Comparison of ENCODE assay signal across 7 mouse cellular contexts in genomic region chr13:22006334-22007120, GRCm38 (mm10). TPM values are rescaled to one million over a fixed set of nuclear protein-coding genes. Genes with fewer than 3 reads are reported as not detected.
DNase-seq lines count a peak whose midpoint lies in the region; ATAC-seq and TF ChIP-seq lines count a peak whose summit lies in the region.

No protein-coding gene starts in this region.

- H3K27ac ChIP-seq in MEL (ENCODE audit: control insufficient read depth, low read depth, low read length) = no peak overlapping the region
- H3K27ac ChIP-seq in heart, embryonic 13.5 days (replicated peaks) = no peak overlapping the region

- H3K79me2 ChIP-seq in MEL (ENCODE audit: control insufficient read depth, insufficient read depth, low read length, poor library complexity) = no peaks in the 10 kb centered on the region

- H3K9me3 ChIP-seq in MEL (replicated peaks; ENCODE audit: insufficient read depth, low read length) = no peaks in the 10 kb centered on the region
- no peaks in the 10 kb centered on the region for H3K9me3 ChIP-seq in heart, embryonic 13.5 days

- H3K27me3 ChIP-seq in MEL (ENCODE audit: control insufficient read depth in 1 of 2, insufficient read depth in 2 of 2, low read length in 2 of 2) = peaks cover 2 to 10% of the 10 kb centered on the region in 2 experiments; a peak in 3 of 4 replicates
- peaks cover 98% of the 10 kb centered on the region for H3K27me3 ChIP-seq in heart, embryonic 13.5 days (replicated peaks)
- H3K27me3 ChIP-seq in splenic B cell, adult 2 months (ENCODE audit: control insufficient read depth, insufficient read depth, low read length, poor library complexity, severe bottlenecking) = no peaks in the 10 kb centered on the region

- WGBS in heart, embryonic 13.5 days = 1% methylated on average over 38 of the region's 38 CpGs

- H3K4me1 ChIP-seq in MEL (ENCODE audit: control insufficient read depth in 1 of 2, insufficient read depth in 2 of 2, low read length in 2 of 2) = peaks cover 0 to 13% of the 10 kb centered on the region in 2 experiments; a peak in 2 of 4 replicates
- peaks cover 19% of the 10 kb centered on the region for H3K4me1 ChIP-seq in heart, embryonic 13.5 days

- DNase-seq in MEL (ENCODE audit: low read depth, low spot score) = peak; percentile 72
- peak; percentile 58 for DNase-seq in brain, embryonic 14.5 days (ENCODE audit: low read depth)
- peak; percentile 72 to 79 for DNase-seq in kidney, postnatal 4 days
- peak; percentile 77 for DNase-seq in splenic B cell, adult 2 months (ENCODE audit: low read depth, low spot score)
- no peak for DNase-seq in layer of hippocampus, adult 9-10 months (ENCODE audit: low spot score)

- no peak for TF ChIP-seq RAD21 in MEL (IDR thresholded peaks at IDR 0.05; ENCODE audit: low read depth, low read length)

- peak overlapping the region; percentile 51 to 77 for H3K4me3 ChIP-seq in MEL (ENCODE audit: control insufficient read depth in 1 of 2, insufficient read depth in 1 of 2, low read depth in 2 of 2, low read length in 2 of 2)
- H3K4me3 ChIP-seq in heart, embryonic 13.5 days = peak overlapping the region; percentile 70

- H3K4me2 ChIP-seq in heart, embryonic 13.5 days = peak overlapping the region; percentile 98

- no peak for TF ChIP-seq POLR2A in MEL (IDR thresholded peaks at IDR 0.05; ENCODE audit: control insufficient read depth in 1 of 2, insufficient read depth in 1 of 2, low read depth in 1 of 2, low read length in 2 of 2, poor library complexity in 1 of 2)
- no peak for TF ChIP-seq POLR2A in brain, embryonic 14.5 days (IDR thresholded peaks at IDR 0.05; ENCODE audit: borderline replicate concordance, extremely low read depth, insufficient read depth, insufficient read length, poor library complexity, severe bottlenecking)

- H3K9ac ChIP-seq in MEL (ENCODE audit: control insufficient read depth, low read depth, low read length, poor library complexity, severe bottlenecking) = peak overlapping the region; percentile 36
- peak overlapping the region; percentile 78 for H3K9ac ChIP-seq in heart, embryonic 13.5 days

- no peak for TF ChIP-seq EP300 in MEL (IDR thresholded peaks at IDR 0.05; ENCODE audit: low read depth in 1 of 2, low read length in 2 of 2)

- H3K36me3 ChIP-seq in MEL (ENCODE audit: control insufficient read depth in 1 of 2, insufficient read depth in 2 of 2, low read length in 2 of 2) = peaks cover 0 to 7% of the 10 kb centered on the region in 2 experiments; a peak in 2 of 4 replicates
- no peaks in the 10 kb centered on the region for H3K36me3 ChIP-seq in heart, embryonic 13.5 days
- no peaks in the 10 kb centered on the region for H3K36me3 ChIP-seq in splenic B cell, adult 2 months (ENCODE audit: control insufficient read depth, insufficient read depth, low read length, poor library complexity, severe bottlenecking)

- no peak; the same call in 1 of the 2 replicates for ATAC-seq in heart, embryonic 13.5 days (ENCODE audit: extremely low read depth, insufficient number of reproducible peaks, low FRiP score, low TSS enrichment)
- peak; percentile 60 for ATAC-seq in megakaryocyte-erythroid progenitor cell, adult 5-6 weeks (replicated peaks; ENCODE audit: low FRiP score, low TSS enrichment, poor library complexity, severe bottlenecking)

- no peak for TF ChIP-seq CTCF in MEL (IDR thresholded peaks at IDR 0.05 in 2 of 3, conservative IDR thresholded peaks at IDR 0.05 in 1 of 3; ENCODE audit: control insufficient read depth in 1 of 3, insufficient read depth in 1 of 3, low read depth in 2 of 3, low read length in 3 of 3, poor library complexity in 1 of 3, severe bottlenecking in 1 of 3)
- TF ChIP-seq CTCF in brain, embryonic 14.5 days (IDR thresholded peaks at IDR 0.05; ENCODE audit: borderline replicate concordance, extremely low read depth, insufficient read depth, insufficient read length) = no peak

TF ChIP-seq in MEL, 35 proteins besides CTCF, POLR2A, EP300 and RAD21:
- TF ChIP-seq MXI1 (IDR thresholded peaks at IDR 0.05; ENCODE audit: low read depth, low read length) (no peak), SIN3A (IDR thresholded peaks at IDR 0.05; ENCODE audit: low read length) (no peak), UBTF (IDR thresholded peaks at IDR 0.05; ENCODE audit: borderline replicate concordance, insufficient read depth, low read depth, low read length) (no peak), POLR2AphosphoS5 (IDR thresholded peaks at IDR 0.05; ENCODE audit: borderline replicate concordance, low read depth, low read length) (no peak), E2F4 (IDR thresholded peaks at IDR 0.05; ENCODE audit: borderline replicate concordance, low read depth, low read length) (no peak), CHD2 (IDR thresholded peaks at IDR 0.05; ENCODE audit: low read length) (no peak), MAX (IDR thresholded peaks at IDR 0.05; ENCODE audit: low read length) (no peak), GATA1 (IDR thresholded peaks at IDR 0.05; ENCODE audit: low read depth, low read length) (no peak)

RNA-seq across cellular contexts. Expression of gene Prss16, which starts 3.0 kb away (rescaled TPM):
- total RNA-seq in MEL (2012; rRNA removed) = not detected in 2 replicates
- polyA plus RNA-seq in MEL (2012; ENCODE audit: insufficient read depth in 1 of 2, insufficient read length in 2 of 2, low read depth in 1 of 2, low replicate concordance in 2 of 2, missing spikeins in 1 of 2) = under 1 TPM in 1 of 2 experiments, not detected in 1; 0.47 TPM
- 0.08 and 0.21 TPM in 2 replicates for polyA plus RNA-seq in brain, embryonic 14.5 days (2012; rRNA removed)
- polyA plus RNA-seq in heart, embryonic 13.5 days (2015; fragmentation: Nextera tagmentation; extraction: Ambion mirVana) = 0.59 and 3.3 TPM in 2 replicates
- not detected in 2 replicates for total RNA-seq in megakaryocyte-erythroid progenitor cell, adult 5-6 weeks (2014; fragmentation: Nextera tagmentation)
- 0.19 and 0.89 TPM in 2 replicates for total RNA-seq in megakaryocyte-erythroid progenitor cell, adult 5-6 weeks (2017)

RNA-seq across cellular contexts. Expression of gene Pom121l2, which starts 25.5 kb away (rescaled TPM):
- not detected in 2 replicates for total RNA-seq in MEL (2012; rRNA removed)
- not detected for polyA plus RNA-seq in MEL (2012; ENCODE audit: insufficient read depth in 1 of 2, insufficient read length in 2 of 2, low read depth in 1 of 2, low replicate concordance in 2 of 2, missing spikeins in 1 of 2)
- polyA plus RNA-seq in brain, embryonic 14.5 days (2012; rRNA removed) = 0.04 TPM in 1 of 2 replicates, not detected in the other
- polyA plus RNA-seq in heart, embryonic 13.5 days (2015; fragmentation: Nextera tagmentation; extraction: Ambion mirVana) = 0.05 and 0.07 TPM in 2 replicates
- total RNA-seq in megakaryocyte-erythroid progenitor cell, adult 5-6 weeks (2014; fragmentation: Nextera tagmentation) = not detected in 2 replicates
- not detected in 2 replicates for total RNA-seq in megakaryocyte-erythroid progenitor cell, adult 5-6 weeks (2017)

RNA-seq across cellular contexts. Expression of gene Hist1h2ah, which starts 28.8 kb away (rescaled TPM):
- 1,264 and 1,284 TPM in 2 replicates for total RNA-seq in MEL (2012; rRNA removed)
- 1 to 10 TPM in 1 of 2 experiments, not detected in 1; 3.7 TPM for polyA plus RNA-seq in MEL (2012; ENCODE audit: insufficient read depth in 1 of 2, insufficient read length in 2 of 2, low read depth in 1 of 2, low replicate concordance in 2 of 2, missing spikeins in 1 of 2)
- polyA plus RNA-seq in brain, embryonic 14.5 days (2012; rRNA removed) = 8.8 and 13.4 TPM in 2 replicates
- 4.1 and 11.0 TPM in 2 replicates for polyA plus RNA-seq in heart, embryonic 13.5 days (2015; fragmentation: Nextera tagmentation; extraction: Ambion mirVana)
- total RNA-seq in megakaryocyte-erythroid progenitor cell, adult 5-6 weeks (2014; fragmentation: Nextera tagmentation) = 11.1 TPM in 1 of 2 replicates, not detected in the other
- total RNA-seq in megakaryocyte-erythroid progenitor cell, adult 5-6 weeks (2017) = 482 and 578 TPM in 2 replicates

RNA-seq across cellular contexts. Expression of gene Hist1h2bk, which starts 29.1 kb away (rescaled TPM):
- 2,495 and 3,316 TPM in 2 replicates for total RNA-seq in MEL (2012; rRNA removed)
- polyA plus RNA-seq in MEL (2012; ENCODE audit: insufficient read depth in 1 of 2, insufficient read length in 2 of 2, low read depth in 1 of 2, low replicate concordance in 2 of 2, missing spikeins in 1 of 2) = 1 to 10 TPM in 1 of 2 experiments, not detected in 1; 5.7 TPM
- polyA plus RNA-seq in brain, embryonic 14.5 days (2012; rRNA removed) = 20.9 and 21.3 TPM in 2 replicates
- polyA plus RNA-seq in heart, embryonic 13.5 days (2015; fragmentation: Nextera tagmentation; extraction: Ambion mirVana) = 3.1 and 3.4 TPM in 2 replicates
- 142 and 423 TPM in 2 replicates for total RNA-seq in megakaryocyte-erythroid progenitor cell, adult 5-6 weeks (2014; fragmentation: Nextera tagmentation)
- total RNA-seq in megakaryocyte-erythroid progenitor cell, adult 5-6 weeks (2017) = 812 and 1,118 TPM in 2 replicates

RNA-seq across cellular contexts. Expression of gene Hist1h4i, which starts 34.6 kb away (rescaled TPM):
- 1,065 and 1,370 TPM in 2 replicates for total RNA-seq in MEL (2012; rRNA removed)
- polyA plus RNA-seq in MEL (2012; ENCODE audit: insufficient read depth in 1 of 2, insufficient read length in 2 of 2, low read depth in 1 of 2, low replicate concordance in 2 of 2, missing spikeins in 1 of 2) = 10 to 100 TPM in 1 of 2 experiments, not detected in 1; 10.4 TPM
- polyA plus RNA-seq in brain, embryonic 14.5 days (2012; rRNA removed) = 20.0 and 40.1 TPM in 2 replicates
- polyA plus RNA-seq in heart, embryonic 13.5 days (2015; fragmentation: Nextera tagmentation; extraction: Ambion mirVana) = 10.8 and 11.3 TPM in 2 replicates
- 56.5 and 110 TPM in 2 replicates for total RNA-seq in megakaryocyte-erythroid progenitor cell, adult 5-6 weeks (2014; fragmentation: Nextera tagmentation)
- 136 and 141 TPM in 2 replicates for total RNA-seq in megakaryocyte-erythroid progenitor cell, adult 5-6 weeks (2017)
